Comparison of ENCODE assay signal across 9 mouse cellular contexts in genomic region chr1:51913071-51913814, GRCm38 (mm10). TPM values are rescaled to one million over a fixed set of nuclear protein-coding genes. Genes with fewer than 3 reads are reported as not detected.
A peak's percentile ranks its signal among the peaks of the same experiment; 100 is the strongest.
DNase-seq lines count a peak whose midpoint lies in the region; ATAC-seq lines count a peak whose summit lies in the region.
"Had no signal": no experiment of that assay in that cellular context is flagged by ENCODE, and none has a peak within 500 bp of the region (broad histone marks: within the 10 kb centered on the region; RNA-seq: fewer than 3 reads in every experiment).

No protein-coding gene starts in this region.

- no peak overlapping the region for H3K27ac ChIP-seq in midbrain, embryonic 10.5 days (replicated peaks)
- H3K27ac ChIP-seq in midbrain, embryonic 11.5 days (ENCODE audit: low read depth, low read length): no peak overlapping the region
- H3K27ac ChIP-seq in intestine, embryonic 15.5 days: no peak overlapping the region
- no peak overlapping the region for H3K27ac ChIP-seq in stomach, embryonic 14.5 days (ENCODE audit: low read length)

- H3K36me3 ChIP-seq in midbrain, embryonic 10.5 days: peaks cover 16% of the 10 kb centered on the region; the same call in 1 of the 2 replicates
- no peaks in the 10 kb centered on the region for H3K36me3 ChIP-seq in midbrain, embryonic 11.5 days (ENCODE audit: control insufficient read depth, insufficient read depth, low read length)
- H3K36me3 ChIP-seq in intestine, embryonic 15.5 days: no peaks in the 10 kb centered on the region
- H3K36me3 ChIP-seq in stomach, embryonic 14.5 days (ENCODE audit: control insufficient read depth, insufficient read depth, low read length): 0 out of 2 replicates have a peak, but pooled peaks cover 4% of the 10 kb centered on the region

- no peak overlapping the region; the same call in 1 of the 2 replicates for H3K4me2 ChIP-seq in midbrain, embryonic 11.5 days
- H3K4me2 ChIP-seq in intestine, embryonic 15.5 days (replicated peaks): peak overlapping the region; percentile 37
- peak overlapping the region; percentile 56 for H3K4me2 ChIP-seq in stomach, embryonic 14.5 days (replicated peaks; ENCODE audit: low read depth, low read length)

- no peak for ATAC-seq in midbrain, embryonic 11.5 days (ENCODE audit: low FRiP score)
- no peak for ATAC-seq in intestine, embryonic 15.5 days
- no peak for ATAC-seq in stomach, embryonic 14.5 days (ENCODE audit: insufficient number of reproducible peaks, insufficient read depth, low FRiP score, low read depth)
- no peak for ATAC-seq in activated CD4-positive, CD25-positive, alpha-beta regulatory T cell, adult 4 months

- H3K27me3 ChIP-seq in midbrain, embryonic 10.5 days (ENCODE audit: low read depth, poor library complexity, severe bottlenecking): peaks cover 19% of the 10 kb centered on the region
- H3K27me3 ChIP-seq in midbrain, embryonic 11.5 days (ENCODE audit: control insufficient read depth, insufficient read depth, low read length): no peaks in the 10 kb centered on the region
- no peaks in the 10 kb centered on the region for H3K27me3 ChIP-seq in intestine, embryonic 15.5 days (replicated peaks)
- H3K27me3 ChIP-seq in stomach, embryonic 14.5 days (ENCODE audit: control insufficient read depth, insufficient read depth, low read length): no peaks in the 10 kb centered on the region

- no peak overlapping the region for H3K9ac ChIP-seq in midbrain, embryonic 11.5 days (ENCODE audit: low read length)
- no peak overlapping the region for H3K9ac ChIP-seq in intestine, embryonic 15.5 days
- no peak overlapping the region for H3K9ac ChIP-seq in stomach, embryonic 14.5 days (replicated peaks; ENCODE audit: low read depth, low read length)

- 80% methylated on average over 14 of the region's 14 CpGs for WGBS in midbrain, embryonic 10.5 days
- 76% methylated on average over 14 of the region's 14 CpGs for WGBS in midbrain, embryonic 11.5 days
- WGBS in intestine, embryonic 15.5 days: 59% methylated on average over 14 of the region's 14 CpGs
- 55% methylated on average over 14 of the region's 14 CpGs for WGBS in stomach, embryonic 14.5 days

- H3K4me1 ChIP-seq in midbrain, embryonic 10.5 days: peaks cover 61% of the 10 kb centered on the region
- H3K4me1 ChIP-seq in midbrain, embryonic 11.5 days (ENCODE audit: control insufficient read depth, insufficient read depth, low read length): peaks cover 12% of the 10 kb centered on the region
- peaks cover 9% of the 10 kb centered on the region for H3K4me1 ChIP-seq in intestine, embryonic 15.5 days (replicated peaks)
- peaks cover 26% of the 10 kb centered on the region for H3K4me1 ChIP-seq in stomach, embryonic 14.5 days (ENCODE audit: control insufficient read depth, insufficient read depth, low read length)

- DNase-seq in adrenal gland, postnatal 36 days: peak; percentile 46 to 60
- DNase-seq in adrenal gland, postnatal 4 days (ENCODE audit: low spot score in 2 of 2): no peak
- DNase-seq in midbrain, embryonic 10.5 days (ENCODE audit: low spot score): no peak
- no peak for DNase-seq in midbrain, embryonic 11.5 days (ENCODE audit: low spot score, missing footprints)
- DNase-seq in cerebellum, postnatal 14 days: no peak
- DNase-seq: left cerebral cortex, postnatal 4 days had no signal

- no peaks in the 10 kb centered on the region for H3K9me3 ChIP-seq in midbrain, embryonic 10.5 days (replicated peaks)
- no peaks in the 10 kb centered on the region for H3K9me3 ChIP-seq in midbrain, embryonic 11.5 days (ENCODE audit: control insufficient read depth, low read length)
- H3K9me3 ChIP-seq in intestine, embryonic 15.5 days: no peaks in the 10 kb centered on the region
- no peaks in the 10 kb centered on the region for H3K9me3 ChIP-seq in stomach, embryonic 14.5 days (ENCODE audit: control insufficient read depth, low read depth, low read length)

- H3K4me3 ChIP-seq in midbrain, embryonic 10.5 days: peak overlapping the region; percentile 76; the same call in 1 of the 2 replicates
- H3K4me3 ChIP-seq in midbrain, embryonic 11.5 days (ENCODE audit: low read depth, low read length): no peak overlapping the region
- H3K4me3 ChIP-seq in intestine, embryonic 15.5 days (replicated peaks): 0 out of 2 replicates have a peak overlapping the region, but pooled peaks have one; percentile 2
- no peak overlapping the region for H3K4me3 ChIP-seq in stomach, embryonic 14.5 days (ENCODE audit: low read depth, low read length)

RNA-seq across cellular contexts. Expression of gene Myo1b, which starts 2.6 kb away (rescaled TPM):
- 10 to 100 TPM; 63.2 to 64.2 TPM for total RNA-seq in adrenal gland, postnatal 36 days (2021)
- 10 to 100 TPM; 79.8 to 88.2 TPM for total RNA-seq in adrenal gland, postnatal 4 days (2021)
- polyA plus RNA-seq in midbrain, embryonic 10.5 days (2016; fragmentation: Nextera tagmentation; extraction: Ambion mirVana): 73.0 and 78.9 TPM in 2 replicates
- 104 and 105 TPM in 2 replicates for polyA plus RNA-seq in midbrain, embryonic 11.5 days (2014; fragmentation: Nextera tagmentation; extraction: Ambion mirVana)
- polyA plus RNA-seq in intestine, embryonic 15.5 days (2015; fragmentation: Nextera tagmentation; extraction: Ambion mirVana): 45.8 and 54.0 TPM in 2 replicates
- 107 and 108 TPM in 2 replicates for polyA plus RNA-seq in stomach, embryonic 14.5 days (2014; fragmentation: Nextera tagmentation; extraction: Ambion mirVana)
- polyA plus RNA-seq in activated CD4-positive, CD25-positive, alpha-beta regulatory T cell, adult 4 months (2017; shearing (Covaris generic)): 1 to 10 TPM; 1.1 to 1.3 TPM

Comparison
In these comparisons a context has a peak if more than half of its experiments do, and no peak if none do; other contexts are left out.
1. DNase-seq: peak in adrenal gland, postnatal 36 days (2 of 2); none in adrenal gland, postnatal 4 days (0 of 2), midbrain, embryonic 10.5 days (single experiment), midbrain, embryonic 11.5 days (single experiment) and cerebellum, postnatal 14 days (0 of 2).
2. H3K4me3 ChIP-seq: peak in midbrain, embryonic 10.5 days (single experiment) and intestine, embryonic 15.5 days (single experiment); none in midbrain, embryonic 11.5 days (single experiment) and stomach, embryonic 14.5 days (single experiment).
3. RNA of gene Myo1b, which starts 2.6 kb away (polyA plus RNA-seq): 107 to 108 TPM in stomach, embryonic 14.5 days, 104 to 105 TPM in midbrain, embryonic 11.5 days, 73.0 to 78.9 TPM in midbrain, embryonic 10.5 days and 45.8 to 54.0 TPM in intestine, embryonic 15.5 days; 1.1 to 1.3 TPM in activated CD4-positive, CD25-positive, alpha-beta regulatory T cell, adult 4 months; every median in the first group is over 10 times any median in the second.